Mouse (Mus musculus) kidney, adult 10 weeks (tissue): ENCODE data around the gene Cyp4f40. TPM values are rescaled to one million over a fixed set of nuclear protein-coding genes. Genes with fewer than 3 reads are reported as not detected.

ENCODE experiments used
- polyA plus RNA-seq: library from polyadenylated mRNA; stranded (reverse); fragments of 350-450 nt; fragmentation: Illumina TruSeq; extraction: RNeasy Lipid Tissue Mini Kit (QIAGEN cat#74804); gene quantifications from one replicate; pipeline ENCODE4 v1.2.3, GENCODE M21; 2014; ENCODE audit warnings: low read depth, low replicate concordance

Gene Cyp4f40
- polyA plus RNA-seq: not detected

GRCm38 (mm10) chr17:32658712-32659111 lies at the start of gene Cyp4f40:
TSS of gene Cyp4f40 (plus strand) at chr17:32658900.

GRCm38 (mm10) chr17:32621018-32621417 lies 37.7 kb upstream of the Cyp4f40 start, which contains the start of gene Cyp4f37:
TSS of gene Cyp4f37 (plus strand) at chr17:32621309.

GRCm38 (mm10) chr17:32685048-32685750 lies 26.5 kb downstream of the Cyp4f40 start, which contains the start of gene Cyp4f15:
TSS of gene Cyp4f15 (plus strand) at chr17:32685627.

Other genes starting within 250 kb of the Cyp4f40 start
- gene Pglyrp2, start 234.7 kb upstream of the Cyp4f40 start, polyA plus RNA-seq: not detected
- gene Cyp4f39, start 206.2 kb upstream of the Cyp4f40 start, polyA plus RNA-seq: not detected
- gene Cyp4f17, start 152.8 kb upstream of the Cyp4f40 start, polyA plus RNA-seq: 1.7 TPM
- gene Cyp4f16, start 122.3 kb upstream of the Cyp4f40 start, polyA plus RNA-seq: 4.6 TPM
- gene Cyp4f37, start 37.6 kb upstream of the Cyp4f40 start, polyA plus RNA-seq: not detected
- not detected for gene Cyp4f15, start 26.7 kb downstream of the Cyp4f40 start, polyA plus RNA-seq
- 102 TPM for gene Zfp871, start 129.4 kb downstream of the Cyp4f40 start, polyA plus RNA-seq
- gene Zfp811, start 151.0 kb downstream of the Cyp4f40 start, polyA plus RNA-seq: 0.97 TPM
- gene Zfp799, start 171.4 kb downstream of the Cyp4f40 start, polyA plus RNA-seq: 14.9 TPM
- 8.4 TPM for gene Zfp870, start 232.7 kb downstream of the Cyp4f40 start, polyA plus RNA-seq